Mouse (Mus musculus): ENCODE measurements at regions not wholly inside any gene's neighbourhood (a gene's known extent, or its start where the extent isn't known, plus 50 kb on each side); places are given as distances from the start of the nearest gene placed in this dataset.

DNA sequence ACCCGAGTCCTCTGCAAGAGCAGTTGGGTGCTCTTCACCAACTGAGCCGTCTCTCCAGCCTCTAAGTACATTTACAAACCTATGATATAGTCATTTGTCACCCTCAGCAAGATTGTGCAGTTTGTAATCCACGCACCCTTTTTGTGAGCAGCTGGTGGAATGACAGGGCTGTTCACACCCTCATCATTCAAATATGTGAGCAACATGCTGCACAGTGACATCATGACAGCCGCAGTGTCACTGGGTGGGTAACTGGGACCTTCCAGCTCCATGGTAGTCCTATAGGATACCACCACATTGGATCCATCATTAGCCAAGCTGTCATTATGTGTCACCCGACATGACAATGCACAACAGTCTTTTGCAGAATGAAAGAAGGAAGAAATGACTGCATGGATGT, 155.0 kb upstream of the Sulf2 start:
- no peaks in the 10 kb centered on the region for H3K27me3 ChIP-seq (ENCODE audit: control insufficient read depth, insufficient read depth, low read length)
- H3K4me1 ChIP-seq (ENCODE audit: control insufficient read depth, insufficient read depth, low read length) = no peaks in the 10 kb centered on the region
- TF ChIP-seq POLR2A (IDR thresholded peaks at IDR 0.05; ENCODE audit: borderline replicate concordance, insufficient read depth, low read length) (no peak), CTCF (IDR thresholded peaks at IDR 0.05; ENCODE audit: borderline replicate concordance, insufficient read depth, low read depth, low read length) (no peak)
- WGBS = 83% methylated on average over 5 of the region's 5 CpGs
- no peak for DNase-seq
- H3K4me3 ChIP-seq (replicated peaks; ENCODE audit: insufficient read depth, low read depth, low read length) = no peak overlapping the region
- no peak overlapping the region for H3K27ac ChIP-seq (ENCODE audit: insufficient read depth, low read length)

DNA sequence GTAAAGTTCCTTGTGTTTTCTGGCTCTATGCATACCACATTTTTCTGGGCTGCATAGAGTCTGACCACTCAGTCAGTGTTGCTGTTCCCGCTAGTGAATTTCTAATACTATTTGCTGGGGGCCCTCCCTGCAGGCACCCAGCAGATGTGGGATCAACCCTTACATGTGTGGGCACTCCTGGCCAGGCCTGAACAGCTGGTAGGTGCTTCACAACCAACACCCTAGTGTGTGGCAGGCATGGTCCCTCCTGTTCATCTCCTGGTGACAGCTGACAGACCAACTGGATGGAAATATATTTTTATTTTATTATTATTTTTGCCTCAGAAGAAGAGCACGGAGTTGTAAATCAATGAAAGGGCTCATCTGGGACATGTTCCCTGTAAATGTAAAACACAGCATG, 154.4 kb upstream of the Sulf2 start:
- no peak for DNase-seq
- H3K27me3 ChIP-seq (ENCODE audit: control insufficient read depth, insufficient read depth, low read length) = no peaks in the 10 kb centered on the region
- H3K4me1 ChIP-seq (ENCODE audit: control insufficient read depth, insufficient read depth, low read length) = no peaks in the 10 kb centered on the region
- TF ChIP-seq CTCF (IDR thresholded peaks at IDR 0.05; ENCODE audit: borderline replicate concordance, insufficient read depth, low read depth, low read length) (no peak), POLR2A (IDR thresholded peaks at IDR 0.05; ENCODE audit: borderline replicate concordance, insufficient read depth, low read length) (no peak)
- H3K4me3 ChIP-seq (replicated peaks; ENCODE audit: insufficient read depth, low read depth, low read length) = no peak overlapping the region
- 72% methylated on average over 2 of the region's 2 CpGs for WGBS
- H3K27ac ChIP-seq (ENCODE audit: insufficient read depth, low read length) = no peak overlapping the region

DNA sequence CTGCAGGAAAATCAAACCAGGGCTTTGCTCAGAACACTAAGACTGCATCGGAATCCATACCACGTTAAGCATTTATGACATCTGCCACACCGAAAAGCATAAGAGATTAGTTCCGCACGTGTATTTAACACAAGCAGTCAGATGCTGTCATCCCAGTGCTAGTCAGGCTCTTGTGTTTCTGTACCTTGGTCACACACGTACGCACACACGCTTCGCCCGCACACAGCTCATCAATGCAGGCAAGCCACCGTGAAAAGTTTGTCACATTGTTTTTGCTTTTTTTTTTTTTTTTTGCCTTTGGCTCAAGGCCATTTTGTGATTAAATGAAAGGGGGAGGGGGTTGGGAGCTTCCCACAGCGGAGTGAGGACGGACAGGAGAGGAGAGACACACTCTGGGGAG, 152.1 kb upstream of the Sulf2 start:
- 54% methylated on average over 13 of the region's 13 CpGs for WGBS
- no peak overlapping the region for H3K4me3 ChIP-seq (replicated peaks; ENCODE audit: insufficient read depth, low read depth, low read length)
- no peaks in the 10 kb centered on the region for H3K27me3 ChIP-seq (ENCODE audit: control insufficient read depth, insufficient read depth, low read length)
- no peak overlapping the region for H3K27ac ChIP-seq (ENCODE audit: insufficient read depth, low read length)
- peaks cover 3% of the 10 kb centered on the region for H3K4me1 ChIP-seq (ENCODE audit: control insufficient read depth, insufficient read depth, low read length)
- TF ChIP-seq CTCF (IDR thresholded peaks at IDR 0.05; ENCODE audit: borderline replicate concordance, insufficient read depth, low read depth, low read length) (no peak), POLR2A (IDR thresholded peaks at IDR 0.05; ENCODE audit: borderline replicate concordance, insufficient read depth, low read length) (no peak)
- DNase-seq = no peak

DNA sequence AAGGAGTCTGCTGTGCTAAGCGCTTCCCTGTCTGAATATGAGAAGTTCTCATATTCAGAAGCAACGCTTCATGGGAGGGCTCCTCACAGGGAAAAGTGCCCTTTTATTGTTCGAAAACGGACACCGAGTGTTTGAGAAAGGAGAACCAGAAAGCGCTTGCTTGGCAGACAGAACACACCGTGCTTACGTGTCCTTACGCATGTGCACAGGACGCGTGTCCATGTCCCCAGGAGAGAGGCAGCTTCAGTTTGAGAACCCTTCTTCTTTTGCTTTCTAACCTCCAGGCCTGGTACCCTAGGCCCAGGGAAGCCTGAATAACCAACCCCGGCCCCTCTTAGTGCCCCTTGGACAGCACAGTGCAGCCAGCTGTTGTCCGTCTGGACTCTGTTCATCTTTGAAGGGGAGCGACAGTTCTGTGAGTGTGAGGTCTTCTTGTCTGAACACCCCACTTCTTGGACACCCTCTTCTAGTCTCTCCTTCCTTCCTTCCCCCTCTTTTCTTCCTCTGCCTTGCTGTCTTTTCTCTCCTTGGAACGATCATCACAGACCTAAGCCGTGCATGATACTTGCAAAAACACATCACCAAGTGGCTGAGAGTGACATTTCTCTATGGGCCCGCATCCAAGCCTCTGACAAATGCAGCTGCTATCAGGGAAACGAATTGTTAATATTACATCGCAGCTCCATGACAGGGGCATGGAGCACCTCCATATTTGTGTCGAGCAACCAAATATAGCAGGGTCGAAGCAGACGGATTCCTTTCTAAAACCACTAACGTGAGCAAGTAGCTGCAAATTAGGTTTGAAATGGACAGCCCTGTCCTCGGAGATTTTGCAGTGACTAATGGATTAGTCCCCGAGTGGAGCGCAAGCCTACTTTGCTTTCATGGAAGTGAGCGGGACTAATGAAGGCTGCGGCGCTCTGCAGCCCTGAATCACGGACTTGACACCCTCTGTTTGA, 149.9 kb upstream of the Sulf2 start:
- TF ChIP-seq CTCF (IDR thresholded peaks at IDR 0.05; ENCODE audit: borderline replicate concordance, insufficient read depth, low read depth, low read length) = no peak
- no peak for TF ChIP-seq POLR2A (IDR thresholded peaks at IDR 0.05; ENCODE audit: borderline replicate concordance, insufficient read depth, low read length)
- DNase-seq = no peak
- H3K4me1 ChIP-seq (ENCODE audit: control insufficient read depth, insufficient read depth, low read length) = peaks cover 3% of the 10 kb centered on the region
- H3K4me3 ChIP-seq (replicated peaks; ENCODE audit: insufficient read depth, low read depth, low read length) = no peak overlapping the region
- 69% methylated on average over 30 of the region's 30 CpGs for WGBS
- no peak overlapping the region for H3K27ac ChIP-seq (ENCODE audit: insufficient read depth, low read length)
- no peaks in the 10 kb centered on the region for H3K27me3 ChIP-seq (ENCODE audit: control insufficient read depth, insufficient read depth, low read length)

DNA sequence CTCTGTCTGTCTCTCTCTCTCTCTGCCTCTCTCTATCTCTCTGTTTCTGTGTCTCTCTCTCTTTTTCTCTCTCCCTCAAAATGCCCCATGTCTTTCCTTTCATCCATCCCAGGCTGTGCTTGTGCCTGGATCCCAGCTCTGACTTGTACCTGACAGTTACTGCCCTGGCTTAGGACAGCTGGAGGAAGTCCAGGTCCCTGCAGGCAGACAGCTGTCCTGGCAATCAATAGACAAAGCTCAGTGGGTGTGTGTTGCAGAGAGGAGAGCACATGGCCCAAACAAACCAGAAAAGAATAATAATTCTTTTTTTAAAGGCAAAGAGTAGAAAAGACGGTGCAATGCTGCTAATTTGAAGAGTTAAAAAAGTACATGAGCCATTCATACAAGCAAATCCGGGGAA, 148.4 kb upstream of the Sulf2 start:
- no peak overlapping the region for H3K27ac ChIP-seq (ENCODE audit: insufficient read depth, low read length)
- H3K4me3 ChIP-seq (replicated peaks; ENCODE audit: insufficient read depth, low read depth, low read length) = no peak overlapping the region
- DNase-seq = peak; percentile 33 to 53
- WGBS = 37% methylated on average over 2 of the region's 2 CpGs
- TF ChIP-seq POLR2A (IDR thresholded peaks at IDR 0.05; ENCODE audit: borderline replicate concordance, insufficient read depth, low read length) (no peak), CTCF (IDR thresholded peaks at IDR 0.05; ENCODE audit: borderline replicate concordance, insufficient read depth, low read depth, low read length) (no peak)
- H3K27me3 ChIP-seq (ENCODE audit: control insufficient read depth, insufficient read depth, low read length) = no peaks in the 10 kb centered on the region
- H3K4me1 ChIP-seq (ENCODE audit: control insufficient read depth, insufficient read depth, low read length) = peaks cover 3% of the 10 kb centered on the region

DNA sequence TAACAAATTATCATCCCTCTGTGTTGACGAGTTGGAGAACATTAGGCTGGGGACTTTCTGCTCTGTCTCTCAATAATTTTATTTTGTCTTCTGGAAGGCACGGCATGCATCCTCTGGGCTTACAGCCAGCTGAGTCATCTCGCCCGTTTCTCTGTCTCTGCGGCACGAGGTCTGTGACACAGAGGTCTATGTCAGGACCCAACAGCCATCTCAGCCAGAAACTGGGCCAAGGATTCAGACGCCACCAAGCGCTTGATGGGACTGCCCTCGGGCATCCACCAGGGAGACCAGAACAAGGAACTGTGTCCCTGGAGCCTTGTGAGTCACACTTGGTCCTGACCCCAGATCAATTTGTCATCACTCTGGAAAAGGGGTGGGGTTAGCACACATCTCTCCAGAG, 145.7 kb upstream of the Sulf2 start:
- peaks cover 3% of the 10 kb centered on the region for H3K4me1 ChIP-seq (ENCODE audit: control insufficient read depth, insufficient read depth, low read length)
- TF ChIP-seq CTCF (IDR thresholded peaks at IDR 0.05; ENCODE audit: borderline replicate concordance, insufficient read depth, low read depth, low read length) = no peak
- no peak for TF ChIP-seq POLR2A (IDR thresholded peaks at IDR 0.05; ENCODE audit: borderline replicate concordance, insufficient read depth, low read length)
- no peak overlapping the region for H3K27ac ChIP-seq (ENCODE audit: insufficient read depth, low read length)
- DNase-seq = peak; percentile 64 to 79
- H3K27me3 ChIP-seq (ENCODE audit: control insufficient read depth, insufficient read depth, low read length) = no peaks in the 10 kb centered on the region
- no peak overlapping the region for H3K4me3 ChIP-seq (replicated peaks; ENCODE audit: insufficient read depth, low read depth, low read length)
- 3% methylated on average over 9 of the region's 9 CpGs for WGBS

DNA sequence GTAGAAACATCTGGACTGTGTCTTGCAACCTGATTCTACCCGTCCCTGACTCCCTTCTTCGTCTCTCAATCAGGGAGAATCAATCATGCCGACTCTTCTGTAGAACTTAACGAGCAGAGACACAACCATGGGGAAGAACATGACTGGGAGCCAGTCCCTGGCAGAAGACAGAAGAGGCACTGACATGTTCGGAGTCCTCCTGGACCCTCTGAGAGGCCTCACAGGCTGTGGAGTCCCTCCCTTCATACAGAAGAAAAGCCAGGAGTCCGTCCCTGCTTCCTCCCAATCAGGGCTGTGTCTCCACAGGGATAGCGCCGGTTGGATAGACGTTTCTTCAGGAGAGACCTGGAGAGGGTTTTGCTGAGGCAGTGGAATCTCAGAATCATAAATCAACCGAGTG, 139.2 kb upstream of the Sulf2 start:
- Histone ChIP-seq H3K4me1 (ENCODE audit: control insufficient read depth, insufficient read depth, low read length) (no peaks in the 10 kb centered on the region), H3K27me3 (ENCODE audit: control insufficient read depth, insufficient read depth, low read length) (no peaks in the 10 kb centered on the region), H3K27ac (ENCODE audit: insufficient read depth, low read length) (no peak overlapping the region), H3K4me3 (replicated peaks; ENCODE audit: insufficient read depth, low read depth, low read length) (no peak overlapping the region)
- TF ChIP-seq CTCF (IDR thresholded peaks at IDR 0.05; ENCODE audit: borderline replicate concordance, insufficient read depth, low read depth, low read length) = no peak
- TF ChIP-seq POLR2A (IDR thresholded peaks at IDR 0.05; ENCODE audit: borderline replicate concordance, insufficient read depth, low read length) = no peak
- WGBS = 70% methylated on average over 10 of the region's 10 CpGs
- no peak for DNase-seq

DNA sequence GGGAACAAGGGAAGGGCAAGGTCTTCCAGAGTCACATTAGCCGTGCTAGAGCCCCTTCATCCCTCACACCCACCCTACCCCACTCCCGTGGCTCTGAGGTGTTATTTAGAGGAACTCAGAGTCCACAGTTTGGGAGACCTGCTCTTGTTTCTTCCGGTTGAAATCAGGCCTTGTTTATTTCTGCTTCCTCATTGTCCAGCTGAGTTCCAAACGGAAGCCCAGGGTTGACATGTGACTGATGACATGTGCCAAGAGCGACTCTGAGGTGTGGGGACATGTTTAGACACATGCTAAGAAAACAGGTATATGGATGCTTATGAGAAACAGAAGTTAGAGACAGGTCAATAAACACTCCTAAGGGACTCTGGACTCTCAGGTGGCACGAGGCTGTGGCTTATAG, 137.5 kb upstream of the Sulf2 start:
- WGBS = 76% methylated on average over 6 of the region's 6 CpGs
- Histone ChIP-seq H3K27me3 (ENCODE audit: control insufficient read depth, insufficient read depth, low read length) (no peaks in the 10 kb centered on the region), H3K27ac (ENCODE audit: insufficient read depth, low read length) (no peak overlapping the region), H3K4me3 (replicated peaks; ENCODE audit: insufficient read depth, low read depth, low read length) (no peak overlapping the region), H3K4me1 (ENCODE audit: control insufficient read depth, insufficient read depth, low read length) (no peaks in the 10 kb centered on the region)
- TF ChIP-seq POLR2A (IDR thresholded peaks at IDR 0.05; ENCODE audit: borderline replicate concordance, insufficient read depth, low read length) (no peak), CTCF (IDR thresholded peaks at IDR 0.05; ENCODE audit: borderline replicate concordance, insufficient read depth, low read depth, low read length) (no peak)
- no peak for DNase-seq
